9 mouse cellular contexts compared by ENCODE assay signal in genomic region chr9:47367266-47367957, GRCm38 (mm10).
DNase-seq lines count a peak whose midpoint lies in the region; ATAC-seq lines count a peak whose summit lies in the region.
"Had no signal": no experiment of that assay in that cellular context is flagged by ENCODE, and none has a peak within 500 bp of the region (broad histone marks: within the 10 kb centered on the region; RNA-seq: fewer than 3 reads in every experiment).

No protein-coding gene starts in this region.

- DNase-seq in embryo, embryonic 11 days: peak; percentile 50
- no peak for DNase-seq in embryo, embryonic 9.5 days (ENCODE audit: extremely low spot score)
- peak; percentile 45 for DNase-seq in ES-CJ7 (ENCODE audit: low read depth, low spot score)
- peak; percentile 14 to 39 for DNase-seq in gastrocnemius, adult 8-10 months (ENCODE audit: low spot score in 2 of 2)
- no peak for DNase-seq in adrenal gland, adult 18-20 months (ENCODE audit: low spot score in 2 of 2)
- DNase-seq in spleen, postnatal 10 days (ENCODE audit: low spot score in 2 of 2): no peak
- DNase-seq in Muller cell, postnatal 12 days (ENCODE audit: inconsistent ontology term): no peak

- WGBS in liver, embryonic 15.5 days (ENCODE audit: insufficient replicate concordance): 22% methylated on average over 17 of the region's 17 CpGs

- H3K4me1 ChIP-seq in liver, embryonic 15.5 days (replicated peaks): no peaks in the 10 kb centered on the region; the same call in 1 of the 2 replicates
- H3K4me1 ChIP-seq: megakaryocyte, embryonic 14.5 days had no signal

- no peak overlapping the region for H3K9ac ChIP-seq in liver, embryonic 15.5 days

- no peak overlapping the region for H3K27ac ChIP-seq in liver, embryonic 15.5 days (replicated peaks)

- H3K9me3 ChIP-seq in liver, embryonic 15.5 days (replicated peaks): no peaks in the 10 kb centered on the region

- H3K36me3 ChIP-seq in liver, embryonic 15.5 days (replicated peaks): no peaks in the 10 kb centered on the region

- H3K27me3 ChIP-seq in liver, embryonic 15.5 days: peaks cover 28% of the 10 kb centered on the region

- no peak overlapping the region for H3K4me3 ChIP-seq in liver, embryonic 15.5 days (replicated peaks)
- H3K4me3 ChIP-seq: megakaryocyte, embryonic 14.5 days had no signal

- no peak for ATAC-seq in liver, embryonic 15.5 days (ENCODE audit: insufficient read depth)

- peak overlapping the region; percentile 41 for H3K4me2 ChIP-seq in liver, embryonic 15.5 days

Comparison
In these comparisons a context has a peak if more than half of its experiments do, and no peak if none do; other contexts are left out.
1. DNase-seq: peak in embryo, embryonic 11 days (single experiment), ES-CJ7 (single experiment) and gastrocnemius, adult 8-10 months (2 of 2); none in embryo, embryonic 9.5 days (single experiment), adrenal gland, adult 18-20 months (0 of 2), spleen, postnatal 10 days (0 of 2) and Muller cell, postnatal 12 days (single experiment).